Comparison of ENCODE assay signal across 8 mouse cellular contexts in genomic region chr5:133842059-133842706, GRCm38 (mm10).
DNase-seq lines count a peak whose midpoint lies in the region; ATAC-seq lines count a peak whose summit lies in the region.
"Not testable (repeated sequence)": the region's sequence is repeated elsewhere in the genome, so short reads cannot be mapped to it uniquely, and the experiment has no call there.

No protein-coding gene starts in this region.

- not testable (repeated sequence) for H3K36me3 ChIP-seq in forebrain, embryonic 10.5 days (replicated peaks); heart, embryonic 12.5 days; hindbrain, embryonic 13.5 days; kidney, embryonic 14.5 days (ENCODE audit: control insufficient read depth, insufficient read depth, low read length); liver, embryonic 15.5 days (replicated peaks); midbrain, embryonic 11.5 days (ENCODE audit: control insufficient read depth, insufficient read depth, low read length); neural tube, embryonic 15.5 days

- peaks cover 23% of the 10 kb centered on the region for H3K27me3 ChIP-seq in forebrain, embryonic 10.5 days (ENCODE audit: poor library complexity, severe bottlenecking)
- peaks cover 17% of the 10 kb centered on the region for H3K27me3 ChIP-seq in heart, embryonic 12.5 days (replicated peaks)
- H3K27me3 ChIP-seq in hindbrain, embryonic 13.5 days; kidney, embryonic 14.5 days (ENCODE audit: control insufficient read depth, insufficient read depth, low read length); liver, embryonic 15.5 days; midbrain, embryonic 11.5 days (ENCODE audit: control insufficient read depth, insufficient read depth, low read length); neural tube, embryonic 15.5 days (replicated peaks): not testable (repeated sequence)

- H3K9ac ChIP-seq in heart, embryonic 12.5 days; hindbrain, embryonic 13.5 days; kidney, embryonic 14.5 days (ENCODE audit: low read depth, low read length); liver, embryonic 15.5 days; midbrain, embryonic 11.5 days (ENCODE audit: low read length); neural tube, embryonic 15.5 days (replicated peaks): not testable (repeated sequence)

- peak overlapping the region; percentile 54 for H3K4me2 ChIP-seq in heart, embryonic 12.5 days
- 0 out of 2 replicates have a peak overlapping the region, but pooled peaks have one; percentile 27 for H3K4me2 ChIP-seq in hindbrain, embryonic 13.5 days
- peak overlapping the region; percentile 5; the same call in 1 of the 2 replicates for H3K4me2 ChIP-seq in kidney, embryonic 14.5 days (replicated peaks; ENCODE audit: low read depth, low read length)
- H3K4me2 ChIP-seq in liver, embryonic 15.5 days = not testable (repeated sequence)
- H3K4me2 ChIP-seq in midbrain, embryonic 11.5 days = peak overlapping the region; percentile 24; the same call in 1 of the 2 replicates
- H3K4me2 ChIP-seq in neural tube, embryonic 15.5 days = peak overlapping the region; percentile 38

- not testable (repeated sequence) for DNase-seq in forebrain, embryonic 10.5 days (ENCODE audit: extremely low spot score, low spot score); midbrain, embryonic 11.5 days (ENCODE audit: low spot score, missing footprints)

- H3K9me3 ChIP-seq in forebrain, embryonic 10.5 days; heart, embryonic 12.5 days (replicated peaks); hindbrain, embryonic 13.5 days; kidney, embryonic 14.5 days (ENCODE audit: control insufficient read depth, low read length); liver, embryonic 15.5 days (replicated peaks); midbrain, embryonic 11.5 days (ENCODE audit: control insufficient read depth, low read length); neural tube, embryonic 15.5 days (replicated peaks): not testable (repeated sequence)

- WGBS in forebrain, embryonic 10.5 days = 60% methylated on average over 22 of the region's 42 CpGs
- WGBS in heart, embryonic 12.5 days = 55% methylated on average over 20 of the region's 42 CpGs
- 50% methylated on average over 16 of the region's 42 CpGs for WGBS in hindbrain, embryonic 13.5 days
- WGBS in kidney, embryonic 14.5 days = 55% methylated on average over 18 of the region's 42 CpGs
- WGBS in liver, embryonic 15.5 days (ENCODE audit: insufficient replicate concordance) = 59% methylated on average over 21 of the region's 42 CpGs
- WGBS in midbrain, embryonic 11.5 days = 55% methylated on average over 15 of the region's 42 CpGs
- WGBS in neural tube, embryonic 15.5 days = 54% methylated on average over 16 of the region's 42 CpGs

- peak overlapping the region; percentile 30 for H3K4me3 ChIP-seq in forebrain, embryonic 10.5 days
- H3K4me3 ChIP-seq in heart, embryonic 12.5 days = peak overlapping the region; percentile 27
- H3K4me3 ChIP-seq in hindbrain, embryonic 13.5 days; kidney, embryonic 14.5 days (ENCODE audit: low read length); liver, embryonic 15.5 days (replicated peaks); midbrain, embryonic 11.5 days (ENCODE audit: low read depth, low read length); neural tube, embryonic 15.5 days (replicated peaks): not testable (repeated sequence)

- not testable (repeated sequence) for H3K27ac ChIP-seq in forebrain, embryonic 10.5 days; heart, embryonic 12.5 days (ENCODE audit: poor library complexity, severe bottlenecking); hindbrain, embryonic 13.5 days; kidney, embryonic 14.5 days (ENCODE audit: low read depth, low read length); liver, embryonic 15.5 days (replicated peaks); midbrain, embryonic 11.5 days (ENCODE audit: low read depth, low read length); neural tube, embryonic 15.5 days (replicated peaks)

- ATAC-seq in activated CD4-positive, CD25-positive, alpha-beta regulatory T cell, adult 4 months = peak; percentile 14
- 0 out of 2 replicates have a peak, but pooled peaks have one; percentile 51 for ATAC-seq in heart, embryonic 12.5 days (ENCODE audit: insufficient number of reproducible peaks, low FRiP score)
- not testable (repeated sequence) for ATAC-seq in hindbrain, embryonic 13.5 days (ENCODE audit: low FRiP score); neural tube, embryonic 15.5 days (ENCODE audit: low FRiP score)
- ATAC-seq in kidney, embryonic 14.5 days (ENCODE audit: low FRiP score, low TSS enrichment) = peak; percentile 57; the same call in 1 of the 2 replicates
- peak; percentile 61 for ATAC-seq in liver, embryonic 15.5 days (ENCODE audit: insufficient read depth)
- peak; percentile 52; the same call in 1 of the 2 replicates for ATAC-seq in midbrain, embryonic 11.5 days (ENCODE audit: low FRiP score)

- peaks cover 20% of the 10 kb centered on the region for H3K4me1 ChIP-seq in forebrain, embryonic 10.5 days
- H3K4me1 ChIP-seq in heart, embryonic 12.5 days (replicated peaks); kidney, embryonic 14.5 days (ENCODE audit: control insufficient read depth, insufficient read depth, low read length); liver, embryonic 15.5 days (replicated peaks); midbrain, embryonic 11.5 days (ENCODE audit: control insufficient read depth, insufficient read depth, low read length); neural tube, embryonic 15.5 days: not testable (repeated sequence)
- peaks cover 10% of the 10 kb centered on the region for H3K4me1 ChIP-seq in hindbrain, embryonic 13.5 days (replicated peaks)
